Mouse (Mus musculus) frontal cortex, postnatal 10 days (tissue): ENCODE data around the gene Dnm1.

Experiments used
- DNase-seq, 2 experiments: peaks; one replicate each; pipeline ENCODE4 v3.0.0; 2022; ENCODE audit warnings: low spot score in 2 of 2, mixed read lengths in 1 of 2

Dnm1 gene

DNA sequence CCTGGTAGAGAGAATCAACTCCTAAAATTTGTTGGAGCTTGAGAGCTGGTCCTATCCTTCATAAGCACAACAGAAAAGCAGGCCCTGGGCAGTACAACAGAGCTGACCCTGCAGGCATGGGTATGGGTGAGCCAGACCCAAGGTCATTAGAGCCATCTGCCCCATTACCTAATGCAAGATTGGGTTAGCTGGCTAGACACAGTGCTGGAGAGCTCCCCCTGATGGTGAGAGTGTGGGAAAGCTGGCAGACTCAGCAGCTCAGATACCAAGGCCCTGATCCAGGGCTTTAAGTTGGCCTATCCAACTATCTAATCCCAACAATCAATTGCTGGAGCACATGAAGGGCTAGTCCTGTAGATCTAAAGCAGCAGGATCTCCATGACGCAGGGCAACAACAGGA, 70.4 kb downstream of the Dnm1 start:
- DNase-seq, result no peak

DNA sequence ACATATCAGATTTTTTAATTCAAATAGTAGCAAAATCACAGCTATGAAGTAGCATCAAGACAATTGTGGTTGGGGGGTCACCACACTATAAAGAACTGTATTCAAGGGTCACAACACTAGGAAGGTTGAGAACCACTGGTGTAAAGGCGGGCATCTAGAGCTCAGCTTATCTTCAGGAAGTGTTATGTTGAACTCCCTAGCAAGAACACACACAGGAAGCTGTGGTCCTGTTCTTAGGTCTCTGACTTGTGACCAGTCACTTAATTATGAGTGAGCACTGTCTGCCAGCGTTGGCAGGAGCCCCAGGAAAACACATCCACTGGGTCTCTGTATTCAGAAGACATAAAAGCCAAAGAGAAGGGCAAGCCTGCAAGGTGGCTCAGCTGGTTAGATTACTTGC, 70.8 kb downstream of the Dnm1 start:
- DNase-seq, result no peak

DNA sequence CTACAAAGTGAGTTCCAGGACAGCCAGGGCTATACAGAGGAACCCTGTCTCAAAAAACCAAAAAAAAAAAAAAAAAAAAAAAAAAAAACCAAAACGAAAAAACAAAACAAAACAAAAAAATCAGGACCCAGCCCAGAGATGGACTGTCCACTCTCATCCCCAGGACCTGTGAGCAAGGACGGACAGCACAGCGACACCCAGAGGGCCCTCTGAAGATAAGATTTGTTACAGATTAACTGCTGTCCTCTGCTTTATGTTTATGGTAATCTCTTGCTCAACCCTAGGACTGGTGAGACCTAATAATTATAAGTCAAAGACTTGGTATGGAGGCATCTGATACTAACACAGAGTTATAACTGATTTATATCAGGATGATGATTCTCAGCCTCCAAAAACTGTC, 77.3 kb downstream of the Dnm1 start:
- DNase-seq, result no peak

DNA sequence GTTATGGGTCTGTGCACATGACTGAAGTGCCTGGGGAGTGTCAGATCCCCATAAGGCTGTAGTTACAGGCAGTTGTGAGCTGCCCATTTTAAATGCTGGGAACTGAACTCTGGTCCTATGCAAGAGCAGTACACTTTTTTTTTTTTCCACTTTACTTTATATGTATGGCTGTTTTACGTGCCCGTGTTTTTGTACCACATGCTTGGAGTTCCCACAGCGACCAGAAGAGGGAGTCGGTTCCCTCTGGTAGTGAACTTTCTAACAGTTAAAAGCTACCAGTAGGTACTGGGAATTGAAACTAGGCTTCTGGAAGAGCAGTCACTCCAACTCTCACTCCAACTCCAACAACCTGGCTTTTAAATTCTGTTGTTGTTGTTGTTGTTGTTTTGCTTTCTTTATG, 92.5 kb downstream of the Dnm1 start:
- no peak for DNase-seq

DNA sequence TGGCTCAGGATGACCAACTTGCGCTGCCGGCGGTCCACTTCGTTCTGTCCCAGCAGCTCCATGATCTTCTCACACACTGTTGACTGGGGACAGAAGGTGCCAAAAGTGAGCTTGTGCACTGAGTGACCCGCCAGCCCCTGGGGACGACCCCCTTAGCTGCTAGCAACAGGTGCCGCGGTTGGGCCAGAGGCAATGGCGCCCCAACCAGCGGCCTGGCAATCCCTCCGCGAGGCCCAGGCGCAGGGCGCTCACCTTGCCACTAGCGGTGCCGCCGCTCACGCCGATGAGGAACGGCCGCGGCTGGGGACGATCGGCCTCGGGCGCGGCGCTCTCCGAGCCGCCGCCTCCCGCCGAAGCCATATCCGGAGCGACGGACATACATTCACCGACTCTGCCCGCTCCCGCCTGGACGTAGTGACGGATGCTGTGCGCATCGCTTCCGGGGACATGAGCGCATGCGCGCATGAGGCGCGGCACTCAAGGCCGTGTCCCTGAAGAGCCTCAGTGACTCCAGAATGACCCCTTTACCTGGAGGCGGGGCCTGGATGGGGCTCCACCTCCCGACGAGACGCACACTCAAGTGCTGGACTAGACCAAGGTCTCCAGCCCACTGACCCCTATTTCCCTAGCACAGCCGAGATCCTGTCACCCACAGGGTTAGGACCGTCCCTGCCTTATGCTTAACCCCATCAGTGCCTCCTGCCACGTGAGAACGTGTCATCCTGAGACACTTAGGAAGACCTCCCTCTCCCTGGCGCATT, 93.3 kb downstream of the Dnm1 start, which contains the start of gene Uck1:
Gene Uck1, minus strand, starts transcription at position 503 of the 761 bp plus-strand sequence.
- DNase-seq, result peak; percentile 85 to 87

DNA sequence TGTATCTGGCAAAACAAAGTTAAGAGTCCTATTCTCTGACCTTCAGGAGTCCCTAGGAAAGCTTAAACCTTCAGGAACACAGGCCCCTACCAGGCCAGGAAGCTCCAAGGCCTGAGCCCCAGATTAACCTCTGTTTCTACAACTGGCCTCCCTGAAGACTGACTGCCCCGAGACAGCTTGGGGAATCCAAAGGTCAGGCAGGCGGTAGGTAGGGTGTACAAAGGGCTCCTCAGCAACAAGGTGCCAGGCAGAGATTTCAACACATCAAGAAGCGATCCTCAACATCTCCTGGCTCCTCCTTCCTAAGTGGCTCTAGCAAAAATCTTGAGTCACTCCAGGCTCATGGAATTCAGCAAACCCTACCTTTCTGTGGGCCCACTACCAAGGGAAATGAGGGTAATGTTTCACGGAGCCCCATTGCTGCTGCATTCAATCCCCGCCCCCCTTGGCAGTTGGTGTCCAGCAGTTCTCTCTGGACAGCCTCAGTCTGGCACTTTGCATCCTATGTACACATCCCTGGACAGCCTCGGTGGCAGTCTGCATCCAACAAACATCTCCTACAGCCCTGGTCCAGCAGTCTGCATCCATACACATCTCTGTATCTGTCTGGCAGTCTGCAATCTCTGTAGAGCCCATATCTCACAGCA, 94.1 kb downstream of the Dnm1 start:
- no peak for DNase-seq
